Mouse (Mus musculus) heart, embryonic 14.5 days (tissue): ENCODE results near the gene Itga5. TPM values are rescaled to one million over a fixed set of nuclear protein-coding genes. Genes with fewer than 3 reads are reported as not detected.
A peak's percentile ranks its signal among the peaks of the same experiment; 100 is the strongest.

Source experiments
- ATAC-seq: fragments of 200-750 bp; cut with Nextera tagmentation; 2 replicates; pipeline ENCODE4 v1.8.0; 2017; ENCODE audit warnings: low read depth, moderate TSS enrichment; ENCODE audit not compliant: insufficient number of reproducible peaks, insufficient read depth, low FRiP score
- H3K27ac ChIP-seq, 2 experiments: fragments of 200-500 bp in 1 of 2; fragments of 300-500 bp in 1 of 2; sonication (generic) in 1 of 2; replicated peaks in 1 of 2; 2 replicates each; pipeline ENCODE4 v1.5.1; 2012 to 2014; ENCODE audit warnings: low read depth in 2 of 2, low read length in 2 of 2, control low read depth in 1 of 2, mild to moderate bottlenecking in 1 of 2, mixed read lengths in 1 of 2; ENCODE audit not compliant: control insufficient read depth in 1 of 2, insufficient read depth in 1 of 2
- H3K27me3 ChIP-seq: fragments of 300-500 bp; sonication (generic); 2 replicates; pipeline ENCODE4 v1.6.1; 2014; ENCODE audit warnings: mild to moderate bottlenecking, low read length, control low read depth; ENCODE audit not compliant: control insufficient read depth, insufficient read depth
- H3K36me3 ChIP-seq: fragments of 300-500 bp; sonication (generic); 2 replicates; pipeline ENCODE4 v1.6.1; 2014; ENCODE audit warnings: mild to moderate bottlenecking, control low read depth, low read length, mixed read lengths; ENCODE audit not compliant: control insufficient read depth, insufficient read depth
- H3K4me1 ChIP-seq, 2 experiments: fragments of 200-500 bp in 1 of 2; fragments of 300-500 bp in 1 of 2; sonication (generic) in 1 of 2; 2 replicates each; pipeline ENCODE4 v1.6.1; 2012 to 2014; ENCODE audit warnings: low read length in 2 of 2, control low read depth in 1 of 2, mixed read lengths in 1 of 2; ENCODE audit not compliant: control insufficient read depth in 2 of 2, insufficient read depth in 2 of 2
- H3K4me2 ChIP-seq: fragments of 300-500 bp; sonication (generic); 2 replicates; pipeline ENCODE4 v1.6.1; 2014; ENCODE audit warnings: mild to moderate bottlenecking, low read length
- H3K4me3 ChIP-seq, 2 experiments: fragments of 200-500 bp in 1 of 2; fragments of 300-500 bp in 1 of 2; sonication (generic) in 1 of 2; 2 replicates each; pipeline ENCODE4 v1.5.1; 2012 to 2014; ENCODE audit warnings: low read length in 2 of 2, mild to moderate bottlenecking in 2 of 2, control low read depth in 1 of 2, low read depth in 1 of 2, moderate library complexity in 1 of 2; ENCODE audit not compliant: control insufficient read depth in 1 of 2, insufficient read depth in 1 of 2
- H3K9ac ChIP-seq: fragments of 300-500 bp; sonication (generic); 2 replicates; pipeline ENCODE4 v1.6.1; 2014; ENCODE audit warnings: mild to moderate bottlenecking, low read length
- H3K9me3 ChIP-seq: fragments of 300-500 bp; sonication (generic); 2 replicates; pipeline ENCODE4 v1.6.1; 2016; ENCODE audit warnings: low read length, control low read depth; ENCODE audit not compliant: control insufficient read depth
- WGBS: fragments of 180-500 bp; shearing (Covaris S2); extraction: QIAGEN DNeasy Blood & Tissue Kit; methylation state at CpG from one replicate; pipeline ENCODE4 v1.1.7; 2014; 5-methylcytosine and 5-hydroxymethylcytosine counted together
- polyA plus RNA-seq: library from polyadenylated mRNA; unstranded; fragments of >200 nt; fragmentation: Nextera tagmentation; extraction: Ambion mirVana; gene quantifications from 2 replicates; pipeline ENCODE4 v1.2.1, GENCODE M21; 2014

Gene Itga5
- polyA plus RNA-seq, 1 experiment from 2014 or later = 76.2 TPM

GRCm38 (mm10) chr15:103302341-103303021 lies 64.1 kb downstream of the Itga5 start:
- H3K9ac ChIP-seq = peak overlapping the region; percentile 30; the same call in 1 of the 2 replicates

GRCm38 (mm10) chr15:103301547-103302340 lies 64.8 kb downstream of the Itga5 start:
- Histone ChIP-seq H3K4me2 (no peak overlapping the region), H3K27me3 (no peaks in the 10 kb centered on the region), H3K4me1 (peaks cover 40 to 59% of the 10 kb centered on the region in 2 experiments), H3K9ac (peak overlapping the region; percentile 30; the same call in 1 of the 2 replicates), H3K9me3 (no peaks in the 10 kb centered on the region), H3K36me3 (peaks cover 25% of the 10 kb centered on the region), H3K4me3 (no peak overlapping the region), H3K27ac (peak overlapping the region; percentile 44 to 67; a peak in 3 of 4 replicates)
- no peak for ATAC-seq
- WGBS = 38% methylated on average over 5 of the region's 5 CpGs

More at GRCm38 (mm10) chr15:103302341-103303021, 64.1 kb downstream of the Itga5 start:
- H3K4me2 ChIP-seq = no peak overlapping the region
- no peaks in the 10 kb centered on the region for H3K9me3 ChIP-seq
- no peak overlapping the region for H3K4me3 ChIP-seq
- 54% methylated on average over 6 of the region's 6 CpGs for WGBS
- H3K36me3 ChIP-seq = peaks cover 18% of the 10 kb centered on the region
- peaks cover 40 to 65% of the 10 kb centered on the region in 2 experiments for H3K4me1 ChIP-seq
- no peaks in the 10 kb centered on the region for H3K27me3 ChIP-seq
- ATAC-seq = no peak
- peak overlapping the region; percentile 44 to 67; a peak in 3 of 4 replicates for H3K27ac ChIP-seq

- Histone ChIP-seq H3K4me3 (no peak overlapping the region), H3K4me1 (peaks cover 40 to 57% of the 10 kb centered on the region in 2 experiments), H3K4me2 (no peak overlapping the region; the same call in 1 of the 2 replicates), H3K9ac (peak overlapping the region; percentile 51), H3K36me3 (peaks cover 30% of the 10 kb centered on the region), H3K27ac (peak overlapping the region; percentile 1 to 26; a peak in 3 of 4 replicates), H3K9me3 (no peaks in the 10 kb centered on the region), H3K27me3 (no peaks in the 10 kb centered on the region)
- ATAC-seq = no peak
- 42% methylated on average over 2 of the region's 2 CpGs for WGBS
Measured at GRCm38 (mm10) chr15:103301046-103301445, 65.5 kb downstream of the Itga5 start.

- no peak for ATAC-seq
- Histone ChIP-seq H3K27me3 (no peaks in the 10 kb centered on the region), H3K27ac (peak overlapping the region; percentile 1 to 26), H3K36me3 (peaks cover 30% of the 10 kb centered on the region), H3K9me3 (no peaks in the 10 kb centered on the region), H3K4me3 (peak overlapping the region in 1 of 2 experiments; percentile 23; a peak in 1 of 4 replicates), H3K4me2 (peak overlapping the region; percentile 63), H3K4me1 (peaks cover 38 to 52% of the 10 kb centered on the region in 2 experiments), H3K9ac (peak overlapping the region; percentile 51)
- 17% methylated on average over 2 of the region's 2 CpGs for WGBS
Measured at GRCm38 (mm10) chr15:103300560-103300959, 66.0 kb downstream of the Itga5 start.

GRCm38 (mm10) chr15:103300067-103300471 lies 66.5 kb downstream of the Itga5 start:
- Histone ChIP-seq H3K36me3 (peaks cover 34% of the 10 kb centered on the region), H3K27me3 (no peaks in the 10 kb centered on the region), H3K27ac (peak overlapping the region in 1 of 2 experiments; percentile 26; a peak in 2 of 4 replicates), H3K4me1 (peaks cover 38 to 52% of the 10 kb centered on the region in 2 experiments), H3K4me2 (peak overlapping the region; percentile 63), H3K9me3 (no peaks in the 10 kb centered on the region), H3K4me3 (peak overlapping the region; percentile 23 to 25; a peak in 3 of 4 replicates), H3K9ac (peak overlapping the region; percentile 51; the same call in 1 of the 2 replicates)
- 13% methylated on average over 18 of the region's 18 CpGs for WGBS
- ATAC-seq = no peak

- WGBS = 57% methylated on average over 8 of the region's 8 CpGs
- H3K9me3 ChIP-seq = no peaks in the 10 kb centered on the region
- peaks cover 37% of the 10 kb centered on the region for H3K36me3 ChIP-seq
- peaks cover 38 to 52% of the 10 kb centered on the region in 2 experiments for H3K4me1 ChIP-seq
- peak overlapping the region; percentile 51; the same call in 1 of the 2 replicates for H3K9ac ChIP-seq
- H3K4me3 ChIP-seq = no peak overlapping the region
- peak overlapping the region; percentile 63 for H3K4me2 ChIP-seq
- no peaks in the 10 kb centered on the region for H3K27me3 ChIP-seq
- ATAC-seq = no peak
- H3K27ac ChIP-seq = no peak overlapping the region
Measured at GRCm38 (mm10) chr15:103299644-103300043, 66.9 kb downstream of the Itga5 start.

GRCm38 (mm10) chr15:103298861-103299616 lies 67.5 kb downstream of the Itga5 start:
- Histone ChIP-seq H3K9ac (no peak overlapping the region), H3K27me3 (no peaks in the 10 kb centered on the region), H3K9me3 (no peaks in the 10 kb centered on the region), H3K4me1 (peaks cover 31 to 47% of the 10 kb centered on the region in 2 experiments), H3K36me3 (peaks cover 39% of the 10 kb centered on the region), H3K27ac (no peak overlapping the region), H3K4me3 (no peak overlapping the region), H3K4me2 (no peak overlapping the region)
- WGBS = 73% methylated on average over 5 of the region's 5 CpGs
- ATAC-seq = no peak
